Mouse (Mus musculus) neutrophil, adult 5-6 weeks (primary cell): ENCODE data around the gene Ppp2r3d. TPM values are rescaled to one million over a fixed set of nuclear protein-coding genes. Genes with fewer than 3 reads are reported as not detected.
"Not testable (repeated sequence)": the region's sequence is repeated elsewhere in the genome, so short reads cannot be mapped to it uniquely, and the experiment has no call there.

Experiments used
- ATAC-seq: fragments of 151-379, 151-347 bp; 2 replicates; pipeline ENCODE4 v1.8.0; 2017; ENCODE audit warnings: mild to moderate bottlenecking, moderate TSS enrichment; ENCODE audit not compliant: insufficient number of reproducible peaks, poor library complexity, low FRiP score, severe bottlenecking; ENCODE audit errors: extremely low read depth
- total RNA-seq: library from RNA; stranded (forward); fragments of 200-1000 nt; gene quantifications from 2 replicates; pipeline ENCODE4 v1.2.3, GENCODE M21; 2017

Gene Ppp2r3d
- 43.3 and 63.0 TPM in 2 replicates for total RNA-seq

GRCm38 (mm10) chr9:124476096-124476902, at the start of gene Ppp2r3d:
Gene Ppp2r3d (minus strand): TSS chr9:124476898.
- no peak for ATAC-seq

GRCm38 (mm10) chr9:124493693-124494092, 17.0 kb upstream of the Ppp2r3d start, which contains the start of gene Gm21836:
Gene Gm21836 (minus strand): TSS chr9:124493793.
- not testable (repeated sequence) for ATAC-seq

- not testable (repeated sequence) for ATAC-seq
Observed at GRCm38 (mm10) chr9:124480361-124480980, 3.8 kb upstream of the Ppp2r3d start.

GRCm38 (mm10) chr9:124478081-124478480, 1.4 kb upstream of the Ppp2r3d start:
- no peak for ATAC-seq

- ATAC-seq = no peak
Observed at GRCm38 (mm10) chr9:124475689-124476088, 1.0 kb downstream of the Ppp2r3d start.

GRCm38 (mm10) chr9:124456572-124456971, 20.1 kb downstream of the Ppp2r3d start:
- ATAC-seq = no peak

- ATAC-seq = no peak
Observed at GRCm38 (mm10) chr9:124442533-124442855, 34.2 kb downstream of the Ppp2r3d start.

GRCm38 (mm10) chr9:124441681-124442532, 34.8 kb downstream of the Ppp2r3d start:
- ATAC-seq = no peak

- no peak for ATAC-seq
Observed at GRCm38 (mm10) chr9:124440724-124441045, 36.0 kb downstream of the Ppp2r3d start.

GRCm38 (mm10) chr9:124439848-124440723, 36.6 kb downstream of the Ppp2r3d start:
- peak; percentile 50 for ATAC-seq

GRCm38 (mm10) chr9:124439403-124439847, 37.3 kb downstream of the Ppp2r3d start:
- ATAC-seq = peak; percentile 24; the same call in 1 of the 2 replicates

GRCm38 (mm10) chr9:124438686-124439346, 37.9 kb downstream of the Ppp2r3d start:
- ATAC-seq = peak; percentile 29; the same call in 1 of the 2 replicates

- ATAC-seq = peak; percentile 40
Observed at GRCm38 (mm10) chr9:124425411-124425885, 51.2 kb downstream of the Ppp2r3d start.

GRCm38 (mm10) chr9:124424542-124425410, 51.9 kb downstream of the Ppp2r3d start:
- peak; percentile 28 for ATAC-seq

GRCm38 (mm10) chr9:124424292-124424541, 52.5 kb downstream of the Ppp2r3d start:
- no peak; the same call in 1 of the 2 replicates for ATAC-seq

- ATAC-seq = peak; percentile 42
Observed at GRCm38 (mm10) chr9:124423552-124424291, 53.0 kb downstream of the Ppp2r3d start.
